Mouse (Mus musculus) layer of hippocampus, postnatal 10 days (tissue): ENCODE measurements around the gene Rtf2. TPM values are rescaled to one million over a fixed set of nuclear protein-coding genes. Genes with fewer than 3 reads are reported as not detected.

Source experiments
- DNase-seq, 2 experiments: peaks; one replicate each; pipeline ENCODE4 v3.0.0; 2021; ENCODE audit warnings: low spot score in 2 of 2
- total RNA-seq, 2 experiments: library from RNA; stranded (reverse); gene quantifications; 2 replicates each; pipeline ENCODE4 v1.2.3; 2021

Rtf2 gene
- total RNA-seq, 2 experiments from 2014 or later = 58.4 to 59.6 TPM

DNA sequence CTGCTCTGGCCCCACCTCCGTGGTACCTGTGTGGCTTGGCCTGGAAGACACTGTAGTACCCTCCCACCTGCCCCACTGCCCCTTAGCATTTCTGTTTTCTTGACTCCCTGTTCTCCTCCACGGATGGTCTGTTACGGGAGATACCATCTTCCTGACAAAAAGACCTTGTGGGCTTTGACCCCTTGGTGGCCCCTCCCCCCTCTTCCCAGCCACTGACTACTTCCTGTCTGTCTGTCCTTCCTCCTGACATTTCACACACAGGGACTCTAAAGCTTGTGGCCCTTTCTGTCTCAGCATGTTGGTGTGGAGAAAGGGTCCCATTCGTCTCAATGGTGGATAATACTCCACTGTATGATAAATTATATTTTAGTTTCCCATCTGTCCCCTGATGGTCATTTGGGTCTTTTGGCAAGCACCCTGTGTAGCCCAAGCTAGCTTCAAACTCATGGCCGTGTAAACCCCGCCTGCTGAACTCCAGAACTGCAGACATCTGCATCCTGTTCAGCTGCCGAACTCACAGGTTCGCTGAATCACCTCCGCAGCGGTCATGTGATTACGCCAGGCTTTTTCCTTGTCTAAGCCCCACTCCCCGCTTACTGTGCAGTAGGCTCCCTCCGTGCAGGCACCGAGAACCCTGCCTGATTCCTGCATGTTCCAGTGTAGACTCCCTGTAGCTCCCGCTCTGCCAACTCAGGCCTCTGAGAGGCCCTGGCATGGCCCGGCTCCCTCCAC, 41.5 kb downstream of the Rtf2 start:
- DNase-seq = no peak

- peak; percentile 54 to 58 for DNase-seq
Measured at GRCm38 (mm10) chr2:172483766-172484413, 43.5 kb downstream of the Rtf2 start.

DNA sequence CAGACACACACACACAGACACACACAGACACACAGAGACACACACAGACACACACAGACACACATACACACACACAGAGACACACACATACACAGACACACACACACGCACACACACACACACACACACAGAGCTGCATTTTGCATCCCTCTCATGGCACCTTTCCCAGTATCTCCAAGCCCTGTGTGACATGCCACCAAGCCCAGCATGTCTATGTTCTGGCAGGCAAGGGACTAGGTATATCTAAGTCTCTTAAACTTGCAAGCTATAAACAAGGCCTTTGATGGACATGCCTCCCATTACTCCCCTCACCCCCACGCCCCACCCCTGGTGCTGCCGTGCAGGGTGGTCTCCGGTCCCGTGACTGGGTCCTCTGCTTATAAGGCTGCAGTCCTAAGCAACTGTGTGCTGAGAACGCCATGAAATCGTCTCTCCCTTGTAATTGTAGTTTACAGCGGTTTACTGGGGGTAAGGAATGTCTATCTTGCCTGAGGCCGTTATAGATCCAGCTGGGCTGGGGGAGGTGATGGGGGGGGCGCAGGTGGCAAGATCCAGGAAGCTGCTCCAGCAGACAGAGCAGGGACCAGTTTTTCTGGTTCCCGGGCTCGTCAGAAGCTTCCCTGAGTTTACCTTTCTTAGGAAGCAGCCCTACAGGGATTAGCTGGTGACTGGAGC, 44.5 kb downstream of the Rtf2 start:
- DNase-seq = no peak

DNA sequence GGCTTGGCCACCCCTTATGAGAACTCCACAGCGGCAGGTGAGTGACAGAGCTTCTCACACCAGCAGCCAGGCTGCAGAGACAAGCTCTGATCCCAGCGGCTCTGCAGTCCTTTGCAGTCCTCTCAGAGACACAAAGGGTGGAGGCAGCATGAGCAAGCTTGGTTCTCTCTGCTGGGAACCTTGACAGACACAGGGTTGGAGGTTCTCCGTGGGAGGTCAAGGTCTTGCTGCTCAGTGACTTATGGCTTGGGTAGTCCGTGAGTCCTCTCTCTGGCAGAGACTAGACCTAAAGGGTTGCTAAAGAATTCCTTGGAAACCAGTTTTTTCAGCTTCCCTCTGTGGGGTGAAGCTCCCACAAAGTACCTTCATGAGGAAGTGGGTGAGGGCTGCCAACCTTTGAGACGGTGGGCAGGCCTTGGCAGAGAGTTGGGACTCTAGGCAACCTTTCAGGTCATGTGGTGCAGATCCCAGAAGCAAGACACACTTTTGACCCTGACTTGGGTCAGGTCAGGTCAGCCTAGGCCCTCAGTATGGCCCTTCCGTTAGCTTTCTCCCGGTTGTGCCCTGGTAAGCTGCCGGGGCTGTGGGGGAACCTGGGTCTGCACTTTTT, 56.5 kb downstream of the Rtf2 start:
- DNase-seq = no peak

DNA sequence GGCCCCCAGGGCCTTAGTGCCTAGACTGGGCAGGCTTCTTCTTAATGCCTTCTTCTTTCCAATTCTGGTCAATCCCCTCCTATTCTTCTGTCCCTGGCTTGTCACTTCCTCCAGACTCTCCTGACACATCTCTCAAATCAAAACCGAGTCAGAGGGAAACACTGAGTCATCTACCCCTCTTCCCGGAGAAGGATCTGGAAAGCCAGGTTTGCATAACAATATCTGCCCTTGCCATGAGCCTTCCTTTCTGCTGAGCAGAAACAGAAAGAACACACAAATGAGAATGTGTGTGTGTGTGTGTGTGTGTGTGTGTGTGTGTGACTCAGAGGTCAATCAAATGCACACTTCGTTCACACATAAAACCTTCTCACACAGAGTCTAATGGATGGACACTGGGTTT, 58.5 kb downstream of the Rtf2 start:
- no peak for DNase-seq

- DNase-seq = no peak
Measured at GRCm38 (mm10) chr2:172500752-172501316, 60.5 kb downstream of the Rtf2 start.

DNA sequence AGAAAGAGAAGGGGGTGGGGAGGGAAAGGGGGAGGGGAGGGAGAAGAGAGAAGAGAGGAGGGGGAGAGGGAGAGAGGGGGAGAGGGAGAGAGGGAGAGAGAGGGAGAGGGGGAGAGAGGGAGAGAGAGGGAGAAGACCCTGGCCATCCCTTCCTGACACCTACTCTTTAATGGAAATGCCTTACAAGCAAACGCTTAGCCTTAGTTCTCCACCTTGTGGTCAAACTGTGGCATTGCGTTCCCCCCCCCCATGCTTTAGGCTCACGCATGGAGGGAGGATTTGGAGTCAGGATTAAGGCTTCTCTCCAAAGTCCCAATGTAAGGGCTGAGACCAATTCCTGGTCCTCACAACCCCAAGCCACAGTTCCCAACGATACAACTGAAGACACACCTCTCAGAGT, 61.0 kb downstream of the Rtf2 start:
- peak in 1 of 2 experiments; percentile 27 for DNase-seq

DNA sequence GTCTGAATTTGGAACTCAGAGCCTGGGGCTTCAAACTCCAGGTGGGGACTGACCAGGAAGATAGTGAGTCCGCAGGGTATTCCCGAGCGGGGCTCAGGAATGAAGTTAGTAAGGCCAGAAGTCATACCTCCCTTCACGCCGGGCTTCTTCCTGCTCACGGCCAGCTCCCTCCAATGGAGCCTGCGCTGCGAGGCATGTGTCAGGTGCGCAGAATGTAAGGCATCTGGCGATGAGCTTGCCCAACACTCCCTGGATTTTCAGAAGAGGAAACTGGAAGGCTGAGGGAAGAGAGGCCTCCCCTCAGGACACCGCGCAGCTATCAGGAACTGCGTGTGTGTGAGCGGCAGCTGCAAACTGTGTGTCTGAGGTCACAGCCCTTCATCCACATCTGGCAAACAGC, 61.8 kb downstream of the Rtf2 start:
- DNase-seq = no peak

GRCm38 (mm10) chr2:172506121-172506520, 65.8 kb downstream of the Rtf2 start:
- no peak for DNase-seq

DNA sequence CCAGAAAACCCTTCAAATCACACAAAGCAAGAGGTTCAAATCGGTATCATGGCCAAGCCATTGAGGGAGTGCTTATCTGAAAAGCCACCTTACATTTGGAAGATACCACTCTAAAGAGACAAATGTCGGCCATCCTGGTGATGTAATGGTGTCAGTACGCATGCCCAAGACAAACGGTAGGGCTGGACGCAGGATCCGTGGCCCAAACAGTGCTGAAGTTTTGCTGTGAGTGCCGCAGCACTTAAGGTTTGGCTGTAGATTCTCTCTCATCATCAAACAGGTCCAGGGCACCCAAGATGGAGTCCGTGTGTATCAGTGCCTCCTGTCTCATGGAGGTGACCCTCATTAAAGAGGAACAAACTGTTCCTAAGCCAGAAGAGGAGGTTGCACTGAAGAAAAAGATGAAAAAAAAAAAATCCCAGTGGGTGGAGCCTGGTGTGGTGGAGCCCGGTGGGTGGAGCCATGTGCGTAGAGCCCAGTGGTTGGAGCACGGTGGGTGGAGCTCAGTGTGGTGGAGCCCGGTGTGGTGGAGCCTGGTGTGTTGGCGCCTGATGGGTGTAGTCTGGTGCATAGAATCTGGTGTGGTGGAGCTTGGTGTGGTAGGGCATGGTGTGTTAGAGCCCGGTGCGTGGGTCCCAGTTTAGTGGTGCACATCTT, 69.8 kb downstream of the Rtf2 start:
- DNase-seq = no peak

DNA sequence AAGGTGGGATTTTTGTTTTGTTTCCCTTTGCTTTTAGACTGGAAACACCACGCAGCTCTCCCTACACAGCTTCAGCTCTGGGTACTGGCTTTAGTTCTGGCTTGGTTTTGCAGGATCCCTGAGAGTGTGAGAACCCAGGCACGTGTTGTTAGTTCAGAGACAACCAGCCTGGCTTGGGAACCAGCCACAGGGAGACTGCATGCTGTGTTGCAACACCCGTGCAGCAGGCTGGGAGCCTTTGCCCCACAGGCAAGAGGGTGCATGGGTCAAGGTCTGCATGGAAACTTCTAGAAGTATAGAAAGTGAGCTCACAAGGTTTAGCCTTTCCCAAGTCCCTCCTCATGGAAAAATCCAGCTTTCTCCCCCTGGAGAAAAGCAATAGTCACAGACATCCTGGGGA, 70.5 kb downstream of the Rtf2 start:
- DNase-seq = no peak

DNA sequence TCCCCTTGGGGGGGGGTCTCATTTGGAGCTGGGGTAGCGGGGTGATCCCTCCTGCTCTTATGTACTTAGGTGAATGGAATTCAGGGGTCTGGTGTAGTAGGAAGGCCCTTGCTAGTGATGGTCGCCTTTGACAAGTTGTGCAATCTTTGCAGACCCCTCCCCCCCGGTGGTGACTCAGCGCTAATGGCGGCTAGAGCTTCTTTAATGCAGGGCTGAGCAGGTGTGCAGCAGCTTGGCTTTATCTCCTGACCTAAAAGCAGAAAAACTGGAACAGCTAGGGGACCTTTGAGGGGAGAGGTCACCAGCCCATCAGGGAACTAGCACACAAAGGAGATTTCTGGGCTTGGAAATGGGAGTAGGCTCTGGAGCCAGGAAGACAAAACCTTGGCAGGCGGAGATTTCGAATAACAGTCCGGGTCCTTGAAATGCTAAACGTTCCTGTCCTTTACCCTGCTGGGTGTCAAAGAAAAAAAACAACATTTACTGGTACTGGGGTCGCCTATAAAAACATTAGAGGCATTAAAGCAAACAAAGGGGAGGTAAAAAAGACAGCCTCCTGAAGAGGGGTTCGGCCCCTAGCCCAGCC, 76.1 kb downstream of the Rtf2 start:
- DNase-seq = no peak

Other genes with a start within 250 kb of the Rtf2 start
- gene Mc3r, start 192.1 kb upstream of the Rtf2 start, total RNA-seq = under 1 TPM; 0.29 to 0.39 TPM
- 10 to 100 TPM; 26.2 to 27.4 TPM for gene Fam210b, start 95.0 kb upstream of the Rtf2 start, total RNA-seq
- 1 to 10 TPM; 4.5 to 5.3 TPM for gene Aurka, start 70.0 kb upstream of the Rtf2 start, total RNA-seq
- 10 to 100 TPM; 23.7 to 24.2 TPM for gene Cstf1, start 69.9 kb upstream of the Rtf2 start, total RNA-seq
- under 1 TPM; 0.41 to 0.47 TPM for gene Cass4, start 46.8 kb upstream of the Rtf2 start, total RNA-seq
- gene Gcnt7, start 18.0 kb downstream of the Rtf2 start, total RNA-seq = not detected
- gene Fam209, start 32.0 kb downstream of the Rtf2 start, total RNA-seq = not detected
- 1 to 10 TPM; 1.6 to 1.9 TPM for gene Tfap2c, start 109.0 kb downstream of the Rtf2 start, total RNA-seq